Mouse (Mus musculus): ENCODE measurements around the gene Pfpl. TPM values are rescaled to one million over a fixed set of nuclear protein-coding genes. Genes with fewer than 3 reads are reported as not detected.

Gene Pfpl
- polyA plus RNA-seq (2016; fragmentation: Nextera tagmentation; extraction: Ambion mirVana): not detected in 2 replicates

GRCm38 (mm10) chr19:12427605-12428004, at the start of gene Pfpl:
TSS of gene Pfpl (plus strand) at chr19:12427905.
- no peak for ATAC-seq (ENCODE audit: insufficient number of reproducible peaks, insufficient read depth, low FRiP score, low TSS enrichment, low read depth)
- Histone ChIP-seq H3K4me2 (no peak within 1 kb of the TSS), H3K27me3 (no peaks in the 10 kb centered on the region), H3K9me3 (no peaks in the 10 kb centered on the region), H3K4me1 (replicated peaks) (no peaks in the 10 kb centered on the region), H3K9ac (replicated peaks) (no peak within 1 kb of the TSS), H3K27ac (no peak within 1 kb of the TSS), H3K4me3 (replicated peaks) (no peak within 1 kb of the TSS), H3K36me3 (no peaks in the 10 kb centered on the region)
- WGBS: 90% methylated on average over 6 of the region's 6 CpGs

- H3K27me3 ChIP-seq: no peaks in the 10 kb centered on the region
- no peak within 1 kb of the TSS for H3K27ac ChIP-seq
- H3K4me3 ChIP-seq (replicated peaks): no peak within 1 kb of the TSS
- H3K36me3 ChIP-seq: no peaks in the 10 kb centered on the region
- H3K9ac ChIP-seq (replicated peaks): no peak within 1 kb of the TSS
- no peak for ATAC-seq (ENCODE audit: insufficient number of reproducible peaks, insufficient read depth, low FRiP score, low TSS enrichment, low read depth)
- no peaks in the 10 kb centered on the region for H3K9me3 ChIP-seq
- no peak within 1 kb of the TSS for H3K4me2 ChIP-seq
- no peaks in the 10 kb centered on the region for H3K4me1 ChIP-seq (replicated peaks)
- WGBS: 79% methylated on average over 2 of the region's 2 CpGs
Measured at GRCm38 (mm10) chr19:12386979-12387378, 40.7 kb upstream of the Pfpl start, which contains the start of gene Olfr1440. TSS of gene Olfr1440 (plus strand) at chr19:12387279.

- no peak overlapping the region for H3K4me2 ChIP-seq
- H3K36me3 ChIP-seq: no peaks in the 10 kb centered on the region
- H3K27ac ChIP-seq: no peak overlapping the region
- H3K9me3 ChIP-seq: no peaks in the 10 kb centered on the region
- no peak overlapping the region for H3K4me3 ChIP-seq (replicated peaks)
- no peak for ATAC-seq (ENCODE audit: insufficient number of reproducible peaks, insufficient read depth, low FRiP score, low TSS enrichment, low read depth)
- no peak overlapping the region for H3K9ac ChIP-seq (replicated peaks)
- H3K4me1 ChIP-seq (replicated peaks): no peaks in the 10 kb centered on the region
- H3K27me3 ChIP-seq: no peaks in the 10 kb centered on the region
Measured at GRCm38 (mm10) chr19:12413737-12414136, 14.0 kb upstream of the Pfpl start.

- Histone ChIP-seq H3K27me3 (no peaks in the 10 kb centered on the region), H3K4me1 (replicated peaks) (no peaks in the 10 kb centered on the region), H3K4me3 (replicated peaks) (no peak within 1 kb of the TSS), H3K9me3 (no peaks in the 10 kb centered on the region), H3K27ac (no peak within 1 kb of the TSS), H3K9ac (replicated peaks) (no peak within 1 kb of the TSS), H3K36me3 (no peaks in the 10 kb centered on the region), H3K4me2 (no peak within 1 kb of the TSS)
- ATAC-seq (ENCODE audit: insufficient number of reproducible peaks, insufficient read depth, low FRiP score, low TSS enrichment, low read depth): no peak
Measured at GRCm38 (mm10) chr19:12417361-12417760, 10.3 kb upstream of the Pfpl start, which contains the start of gene Olfr1441. TSS of gene Olfr1441 (plus strand) at chr19:12417433.

GRCm38 (mm10) chr19:12418312-12418711, 9.4 kb upstream of the Pfpl start:
- H3K4me2 ChIP-seq: no peak overlapping the region
- no peak for ATAC-seq (ENCODE audit: insufficient number of reproducible peaks, insufficient read depth, low FRiP score, low TSS enrichment, low read depth)
- 92% methylated on average over 3 of the region's 3 CpGs for whole genome bisulfite sequencing

GRCm38 (mm10) chr19:12420555-12420954, 7.2 kb upstream of the Pfpl start:
- no peaks in the 10 kb centered on the region for H3K4me1 ChIP-seq (replicated peaks)
- H3K27me3 ChIP-seq: no peaks in the 10 kb centered on the region
- no peak overlapping the region for H3K27ac ChIP-seq
- no peaks in the 10 kb centered on the region for H3K9me3 ChIP-seq
- no peak overlapping the region for H3K9ac ChIP-seq (replicated peaks)
- H3K4me2 ChIP-seq: no peak overlapping the region
- no peak for ATAC-seq (ENCODE audit: insufficient number of reproducible peaks, insufficient read depth, low FRiP score, low TSS enrichment, low read depth)
- H3K4me3 ChIP-seq (replicated peaks): no peak overlapping the region
- H3K36me3 ChIP-seq: no peaks in the 10 kb centered on the region
- WGBS: 80% methylated on average over 6 of the region's 6 CpGs

More at GRCm38 (mm10) chr19:12418312-12418711, 9.4 kb upstream of the Pfpl start:
- Histone ChIP-seq H3K27ac (no peak overlapping the region), H3K9ac (replicated peaks) (no peak overlapping the region), H3K27me3 (no peaks in the 10 kb centered on the region), H3K36me3 (no peaks in the 10 kb centered on the region), H3K4me3 (replicated peaks) (no peak overlapping the region), H3K4me1 (replicated peaks) (no peaks in the 10 kb centered on the region), H3K9me3 (no peaks in the 10 kb centered on the region)

GRCm38 (mm10) chr19:12421680-12422079, 6.0 kb upstream of the Pfpl start:
- Histone ChIP-seq H3K27ac (no peak overlapping the region), H3K4me2 (no peak overlapping the region), H3K9ac (replicated peaks) (no peak overlapping the region), H3K27me3 (no peaks in the 10 kb centered on the region), H3K4me1 (replicated peaks) (no peaks in the 10 kb centered on the region), H3K36me3 (no peaks in the 10 kb centered on the region), H3K9me3 (no peaks in the 10 kb centered on the region), H3K4me3 (replicated peaks) (no peak overlapping the region)
- no peak for ATAC-seq (ENCODE audit: insufficient number of reproducible peaks, insufficient read depth, low FRiP score, low TSS enrichment, low read depth)
- 74% methylated on average over 1 of the region's 1 CpGs for WGBS

- no peak overlapping the region for H3K4me3 ChIP-seq (replicated peaks)
- no peak overlapping the region for H3K9ac ChIP-seq (replicated peaks)
- 86% methylated on average over 5 of the region's 5 CpGs for WGBS
- no peaks in the 10 kb centered on the region for H3K4me1 ChIP-seq (replicated peaks)
- no peaks in the 10 kb centered on the region for H3K36me3 ChIP-seq
- no peak overlapping the region for H3K27ac ChIP-seq
- H3K27me3 ChIP-seq: no peaks in the 10 kb centered on the region
- ATAC-seq (ENCODE audit: insufficient number of reproducible peaks, insufficient read depth, low FRiP score, low TSS enrichment, low read depth): no peak
- H3K4me2 ChIP-seq: no peak overlapping the region
- H3K9me3 ChIP-seq: no peaks in the 10 kb centered on the region
Measured at GRCm38 (mm10) chr19:12427101-12427500, 604 bp upstream of the Pfpl start.

- WGBS: 18% methylated on average over 2 of the region's 2 CpGs
- Histone ChIP-seq H3K27me3 (no peaks in the 10 kb centered on the region), H3K9ac (replicated peaks) (no peak overlapping the region), H3K4me1 (replicated peaks) (no peaks in the 10 kb centered on the region), H3K27ac (no peak overlapping the region), H3K4me2 (no peak overlapping the region), H3K4me3 (replicated peaks) (no peak overlapping the region), H3K36me3 (no peaks in the 10 kb centered on the region), H3K9me3 (no peaks in the 10 kb centered on the region)
- no peak for ATAC-seq (ENCODE audit: insufficient number of reproducible peaks, insufficient read depth, low FRiP score, low TSS enrichment, low read depth)
Measured at GRCm38 (mm10) chr19:12433033-12433432, 5.3 kb downstream of the Pfpl start.

GRCm38 (mm10) chr19:12435011-12435416, 7.3 kb downstream of the Pfpl start:
- WGBS: 86% methylated on average over 4 of the region's 4 CpGs
- H3K4me1 ChIP-seq (replicated peaks): no peaks in the 10 kb centered on the region
- H3K27ac ChIP-seq: no peak overlapping the region
- no peak for ATAC-seq (ENCODE audit: insufficient number of reproducible peaks, insufficient read depth, low FRiP score, low TSS enrichment, low read depth)
- H3K4me2 ChIP-seq: no peak overlapping the region
- no peak overlapping the region for H3K9ac ChIP-seq (replicated peaks)
- H3K36me3 ChIP-seq: no peaks in the 10 kb centered on the region
- no peak overlapping the region for H3K4me3 ChIP-seq (replicated peaks)
- H3K9me3 ChIP-seq: no peaks in the 10 kb centered on the region
- H3K27me3 ChIP-seq: no peaks in the 10 kb centered on the region

- H3K27me3 ChIP-seq: no peaks in the 10 kb centered on the region
- no peak overlapping the region for H3K4me2 ChIP-seq
- H3K36me3 ChIP-seq: no peaks in the 10 kb centered on the region
- H3K27ac ChIP-seq: no peak overlapping the region
- no peaks in the 10 kb centered on the region for H3K4me1 ChIP-seq (replicated peaks)
- H3K4me3 ChIP-seq (replicated peaks): no peak overlapping the region
- no peak for ATAC-seq (ENCODE audit: insufficient number of reproducible peaks, insufficient read depth, low FRiP score, low TSS enrichment, low read depth)
- H3K9ac ChIP-seq (replicated peaks): no peak overlapping the region
- no peaks in the 10 kb centered on the region for H3K9me3 ChIP-seq
- 84% methylated on average over 4 of the region's 4 CpGs for whole genome bisulfite sequencing
Measured at GRCm38 (mm10) chr19:12435750-12436524, 8.2 kb downstream of the Pfpl start.

GRCm38 (mm10) chr19:12439581-12439980, 11.9 kb downstream of the Pfpl start:
- Histone ChIP-seq H3K27ac (no peak overlapping the region), H3K9me3 (no peaks in the 10 kb centered on the region), H3K4me2 (no peak overlapping the region), H3K4me3 (replicated peaks) (no peak overlapping the region), H3K4me1 (replicated peaks) (no peaks in the 10 kb centered on the region), H3K9ac (replicated peaks) (no peak overlapping the region), H3K27me3 (no peaks in the 10 kb centered on the region), H3K36me3 (no peaks in the 10 kb centered on the region)
- ATAC-seq (ENCODE audit: insufficient number of reproducible peaks, insufficient read depth, low FRiP score, low TSS enrichment, low read depth): no peak
- WGBS: 42% methylated on average over 1 of the region's 1 CpGs
